Mouse (Mus musculus) CD4-positive, CD25-positive, alpha-beta regulatory T cell, adult 4 months (primary cell): ENCODE results near the gene Clrn2. TPM values are rescaled to one million over a fixed set of nuclear protein-coding genes. Genes with fewer than 3 reads are reported as not detected.

Experiments
- polyA plus RNA-seq, 2 experiments: library from polyadenylated mRNA; unstranded; fragments of 100-300 nt; shearing (Covaris generic); gene quantifications; one replicate each; pipeline ENCODE4 v1.2.1; 2017

Gene Clrn2
- polyA plus RNA-seq, 2 experiments from 2014 or later, result not detected

Other genes with a start within 250 kb of the Clrn2 start
- gene Qdpr, start 3.5 kb upstream of the Clrn2 start, polyA plus RNA-seq, result 10 to 100 TPM; 51.4 to 58.5 TPM
- 10 to 100 TPM; 22.2 to 30.2 TPM for gene Lap3, start 39.6 kb downstream of the Clrn2 start, polyA plus RNA-seq
- 100 to 1,000 TPM; 181 to 256 TPM for gene Med28, start 66.5 kb downstream of the Clrn2 start, polyA plus RNA-seq
- under 1 TPM; 0.26 to 0.42 TPM for gene Fam184b, start 185.9 kb downstream of the Clrn2 start, polyA plus RNA-seq
- 1 to 10 TPM; 7.1 to 9.5 TPM for gene Ncapg, start 216.2 kb downstream of the Clrn2 start, polyA plus RNA-seq